Mouse (Mus musculus): ENCODE measurements around the gene Kcnip4. TPM values are rescaled to one million over a fixed set of nuclear protein-coding genes. Genes with fewer than 3 reads are reported as not detected.

The Kcnip4 gene
- total and polyA plus RNA-seq, 3 experiments: 0.19 TPM; not detected in 2

GRCm38 (mm10) chr5:49348511-49348910 lies 176.2 kb downstream of the Kcnip4 start:
- Histone ChIP-seq H3K4me3 (ENCODE audit: control insufficient read depth in 1 of 2, insufficient read depth in 1 of 2, low read depth in 2 of 2, low read length in 2 of 2) (no peak overlapping the region), H3K9ac (ENCODE audit: control insufficient read depth, low read depth, low read length, poor library complexity, severe bottlenecking) (no peak overlapping the region), H3K36me3 (ENCODE audit: control insufficient read depth in 1 of 2, insufficient read depth in 2 of 2, low read length in 2 of 2) (no peaks in the 10 kb centered on the region), H3K27ac (ENCODE audit: control insufficient read depth, low read depth, low read length) (no peak overlapping the region), H3K9me3 (replicated peaks; ENCODE audit: insufficient read depth, low read length) (no peaks in the 10 kb centered on the region), H3K4me1 (ENCODE audit: control insufficient read depth in 1 of 2, insufficient read depth in 2 of 2, low read length in 2 of 2) (no peaks in the 10 kb centered on the region), H3K79me2 (ENCODE audit: control insufficient read depth, insufficient read depth, low read length, poor library complexity) (no peaks in the 10 kb centered on the region), H3K27me3 (ENCODE audit: control insufficient read depth in 1 of 2, insufficient read depth in 2 of 2, low read length in 2 of 2) (no peaks in the 10 kb centered on the region)
- no peak for TF ChIP-seq CHD2 (IDR thresholded peaks at IDR 0.05; ENCODE audit: low read length)
- DNase-seq (ENCODE audit: low read depth, low spot score): no peak

GRCm38 (mm10) chr5:49344606-49345005 lies 180.1 kb downstream of the Kcnip4 start:
- H3K27ac ChIP-seq (ENCODE audit: control insufficient read depth, low read depth, low read length): no peak overlapping the region
- no peaks in the 10 kb centered on the region for H3K4me1 ChIP-seq (ENCODE audit: control insufficient read depth in 1 of 2, insufficient read depth in 2 of 2, low read length in 2 of 2)
- H3K79me2 ChIP-seq (ENCODE audit: control insufficient read depth, insufficient read depth, low read length, poor library complexity): no peaks in the 10 kb centered on the region
- no peaks in the 10 kb centered on the region for H3K27me3 ChIP-seq (ENCODE audit: control insufficient read depth in 1 of 2, insufficient read depth in 2 of 2, low read length in 2 of 2)
- H3K36me3 ChIP-seq (ENCODE audit: control insufficient read depth in 1 of 2, insufficient read depth in 2 of 2, low read length in 2 of 2): no peaks in the 10 kb centered on the region
- TF ChIP-seq MEF2A (IDR thresholded peaks at IDR 0.05; ENCODE audit: extremely low read depth, insufficient replicate concordance, low read depth, low read length, poor library complexity, severe bottlenecking) (no peak), NRF1 (IDR thresholded peaks at IDR 0.05; ENCODE audit: insufficient read depth, low read depth, low read length, poor library complexity, severe bottlenecking) (no peak), KAT2A (conservative IDR thresholded peaks at IDR 0.05; ENCODE audit: low read depth, low read length) (no peak), CHD2 (IDR thresholded peaks at IDR 0.05; ENCODE audit: low read length) (no peak)
- H3K9ac ChIP-seq (ENCODE audit: control insufficient read depth, low read depth, low read length, poor library complexity, severe bottlenecking): no peak overlapping the region
- no peaks in the 10 kb centered on the region for H3K9me3 ChIP-seq (replicated peaks; ENCODE audit: insufficient read depth, low read length)
- H3K4me3 ChIP-seq (ENCODE audit: control insufficient read depth in 1 of 2, insufficient read depth in 1 of 2, low read depth in 2 of 2, low read length in 2 of 2): no peak overlapping the region
- no peak for DNase-seq (ENCODE audit: low read depth, low spot score)

- Histone ChIP-seq H3K4me1 (ENCODE audit: control insufficient read depth in 1 of 2, insufficient read depth in 2 of 2, low read length in 2 of 2) (no peaks in the 10 kb centered on the region), H3K27me3 (ENCODE audit: control insufficient read depth in 1 of 2, insufficient read depth in 2 of 2, low read length in 2 of 2) (no peaks in the 10 kb centered on the region), H3K36me3 (ENCODE audit: control insufficient read depth in 1 of 2, insufficient read depth in 2 of 2, low read length in 2 of 2) (no peaks in the 10 kb centered on the region), H3K4me3 (ENCODE audit: control insufficient read depth in 1 of 2, insufficient read depth in 1 of 2, low read depth in 2 of 2, low read length in 2 of 2) (no peak overlapping the region), H3K9ac (ENCODE audit: control insufficient read depth, low read depth, low read length, poor library complexity, severe bottlenecking) (no peak overlapping the region), H3K9me3 (replicated peaks; ENCODE audit: insufficient read depth, low read length) (no peaks in the 10 kb centered on the region), H3K79me2 (ENCODE audit: control insufficient read depth, insufficient read depth, low read length, poor library complexity) (no peaks in the 10 kb centered on the region), H3K27ac (ENCODE audit: control insufficient read depth, low read depth, low read length) (no peak overlapping the region)
- no peak for DNase-seq (ENCODE audit: low read depth, low spot score)
- TF ChIP-seq POLR2AphosphoS5 (IDR thresholded peaks at IDR 0.05; ENCODE audit: borderline replicate concordance, low read depth, low read length) (no peak), JUND (IDR thresholded peaks at IDR 0.05; ENCODE audit: low read depth, low read length) (no peak), POLR2A (IDR thresholded peaks at IDR 0.05; ENCODE audit: control insufficient read depth in 1 of 2, insufficient read depth in 1 of 2, low read depth in 1 of 2, low read length in 2 of 2, poor library complexity in 1 of 2) (no peak), MAX (IDR thresholded peaks at IDR 0.05; ENCODE audit: low read length) (no peak), MAFK (IDR thresholded peaks at IDR 0.05; ENCODE audit: borderline replicate concordance, low read depth, low read length) (no peak), ETS1 (IDR thresholded peaks at IDR 0.05; ENCODE audit: low read depth, low read length) (no peak)
Measured at GRCm38 (mm10) chr5:49337164-49337563, 187.5 kb downstream of the Kcnip4 start.

Measured in MEL (cell line).